Mouse (Mus musculus) embryonic facial prominence, embryonic 11.5 days (tissue): ENCODE results near the gene Hist3h2a. TPM values are rescaled to one million over a fixed set of nuclear protein-coding genes. Genes with fewer than 3 reads are reported as not detected.
A peak's percentile ranks its signal among the peaks of the same experiment; 100 is the strongest.

Experiments
- ATAC-seq: fragments of 200-750 bp; cut with Nextera tagmentation; replicated peaks from 2 replicates; pipeline ENCODE4 v1.8.0; 2017; ENCODE audit warnings: low read depth; ENCODE audit not compliant: insufficient number of reproducible peaks, low FRiP score, low TSS enrichment
- DNase-seq: peaks from one replicate; pipeline ENCODE4 v3.0.0-alpha.2; 2015; ENCODE audit warnings: low spot score
- H3K27ac ChIP-seq: fragments of 300-500 bp; sonication (generic); replicated peaks from 2 replicates; pipeline ENCODE4 v1.5.1; 2014; ENCODE audit warnings: mild to moderate bottlenecking, low read depth, low read length, control low read depth
- H3K27me3 ChIP-seq: fragments of 300-500 bp; sonication (generic); 2 replicates; pipeline ENCODE4 v1.6.1; 2014; ENCODE audit warnings: mild to moderate bottlenecking, low read length, moderate library complexity, mixed read lengths; ENCODE audit not compliant: control insufficient read depth, insufficient read depth
- H3K36me3 ChIP-seq: fragments of 300-500 bp; sonication (generic); replicated peaks from 2 replicates; pipeline ENCODE4 v1.6.1; 2014; ENCODE audit warnings: low read depth, mild to moderate bottlenecking, low read length, moderate library complexity, mixed read lengths; ENCODE audit not compliant: control insufficient read depth, insufficient read depth
- H3K4me1 ChIP-seq: fragments of 300-500 bp; sonication (generic); 2 replicates; pipeline ENCODE4 v1.6.1; 2014; ENCODE audit warnings: low read length, mixed read lengths; ENCODE audit not compliant: control insufficient read depth, insufficient read depth
- H3K4me2 ChIP-seq: fragments of 300-500 bp; sonication (generic); 2 replicates; pipeline ENCODE4 v1.6.1; 2014; ENCODE audit warnings: low read depth, mild to moderate bottlenecking, control low read depth, low read length, moderate library complexity
- H3K4me3 ChIP-seq: fragments of 300-500 bp; sonication (generic); 2 replicates; pipeline ENCODE4 v1.5.1; 2014; ENCODE audit warnings: low read depth, low read length, control low read depth
- H3K9ac ChIP-seq: fragments of 300-500 bp; sonication (generic); replicated peaks from 2 replicates; pipeline ENCODE4 v1.6.1; 2014; ENCODE audit warnings: mild to moderate bottlenecking, control low read depth, low read length
- H3K9me3 ChIP-seq: fragments of 300-500 bp; sonication (generic); replicated peaks from 2 replicates; pipeline ENCODE4 v1.6.1; 2016; ENCODE audit warnings: mild to moderate bottlenecking, low read length, inconsistent platforms, mixed read lengths; ENCODE audit not compliant: control insufficient read depth
- WGBS: fragments of 180-500 bp; shearing (Covaris S2); extraction: QIAGEN DNeasy Blood & Tissue Kit; methylation state at CpG from one replicate; pipeline ENCODE4 v1.1.7; 2014; 5-methylcytosine and 5-hydroxymethylcytosine counted together
- polyA plus RNA-seq: library from polyadenylated mRNA; unstranded; fragments of >200 nt; fragmentation: Nextera tagmentation; extraction: Ambion mirVana; gene quantifications from 2 replicates; pipeline ENCODE4 v1.2.1, GENCODE M21; 2014

Hist3h2a gene
- polyA plus RNA-seq, 1 experiment from 2014 or later, result 33.0 TPM

- peaks cover 8% of the 10 kb centered on the region for H3K4me1 ChIP-seq
- H3K9ac ChIP-seq, result peak overlapping the region; percentile 90
- H3K9me3 ChIP-seq, result no peaks in the 10 kb centered on the region
- no peak for ATAC-seq
- H3K4me3 ChIP-seq, result peak overlapping the region; percentile 94
- WGBS, result 0% methylated on average over 21 of the region's 21 CpGs
- no peak overlapping the region for H3K27ac ChIP-seq
- no peaks in the 10 kb centered on the region for H3K36me3 ChIP-seq
- H3K4me2 ChIP-seq, result peak overlapping the region; percentile 95
- no peaks in the 10 kb centered on the region for H3K27me3 ChIP-seq
- no peak for DNase-seq
Measured at GRCm38 (mm10) chr11:58977607-58978026, 23.1 kb downstream of the Hist3h2a start.

- H3K4me3 ChIP-seq, result peak within 1 kb of the TSS; percentile 94
- peak within 1 kb of the TSS; percentile 95 for H3K4me2 ChIP-seq
- H3K27ac ChIP-seq, result no peak within 1 kb of the TSS
- H3K9ac ChIP-seq, result peak within 1 kb of the TSS; percentile 90
- no peaks in the 10 kb centered on the region for H3K27me3 ChIP-seq
- peak; percentile 95 for DNase-seq
- H3K36me3 ChIP-seq, result no peaks in the 10 kb centered on the region
- under 1% methylated on average over 64 of the region's 64 CpGs for WGBS
- H3K4me1 ChIP-seq, result peaks cover 8% of the 10 kb centered on the region
- peak; percentile 77 for ATAC-seq
- no peaks in the 10 kb centered on the region for H3K9me3 ChIP-seq
Measured at GRCm38 (mm10) chr11:58978027-58978705, 23.7 kb downstream of the Hist3h2a start, which contains the start of gene Trim11. TSS of gene Trim11 (plus strand) at chr11:58978093.

GRCm38 (mm10) chr11:58978706-58979030, 24.2 kb downstream of the Hist3h2a start:
- DNase-seq (no peak), ATAC-seq (no peak)
- Histone ChIP-seq H3K4me3 (peak overlapping the region; percentile 94), H3K9me3 (no peaks in the 10 kb centered on the region), H3K36me3 (peaks cover under 1% of the 10 kb centered on the region; the same call in 1 of the 2 replicates), H3K27ac (no peak overlapping the region), H3K27me3 (no peaks in the 10 kb centered on the region), H3K4me2 (peak overlapping the region; percentile 95), H3K4me1 (peaks cover 8% of the 10 kb centered on the region), H3K9ac (peak overlapping the region; percentile 90)
- WGBS, result 4% methylated on average over 5 of the region's 5 CpGs

GRCm38 (mm10) chr11:58979183-58979582, 24.7 kb downstream of the Hist3h2a start:
- no peak for DNase-seq
- H3K4me1 ChIP-seq, result peaks cover 8% of the 10 kb centered on the region
- no peaks in the 10 kb centered on the region for H3K27me3 ChIP-seq
- H3K9ac ChIP-seq, result peak overlapping the region; percentile 90; the same call in 1 of the 2 replicates
- no peaks in the 10 kb centered on the region for H3K9me3 ChIP-seq
- no peak overlapping the region for H3K27ac ChIP-seq
- 79% methylated on average over 3 of the region's 3 CpGs for WGBS
- peak overlapping the region; percentile 95 for H3K4me2 ChIP-seq
- peaks cover 2% of the 10 kb centered on the region for H3K36me3 ChIP-seq
- ATAC-seq, result no peak
- peak overlapping the region; percentile 94 for H3K4me3 ChIP-seq

- Histone ChIP-seq H3K9ac (no peak overlapping the region), H3K36me3 (peaks cover 2% of the 10 kb centered on the region), H3K4me3 (no peak overlapping the region), H3K27ac (no peak overlapping the region), H3K4me2 (peak overlapping the region; percentile 95), H3K27me3 (no peaks in the 10 kb centered on the region), H3K4me1 (peaks cover 8% of the 10 kb centered on the region), H3K9me3 (no peaks in the 10 kb centered on the region)
- ATAC-seq (no peak), DNase-seq (no peak)
- 82% methylated on average over 7 of the region's 7 CpGs for WGBS
Measured at GRCm38 (mm10) chr11:58979661-58980060, 25.2 kb downstream of the Hist3h2a start.

GRCm38 (mm10) chr11:58980381-58980990, 26.0 kb downstream of the Hist3h2a start:
- WGBS, result 74% methylated on average over 5 of the region's 5 CpGs
- Histone ChIP-seq H3K9ac (no peak overlapping the region), H3K4me3 (no peak overlapping the region), H3K4me1 (peaks cover 8% of the 10 kb centered on the region), H3K27me3 (no peaks in the 10 kb centered on the region), H3K9me3 (no peaks in the 10 kb centered on the region), H3K36me3 (peaks cover 2% of the 10 kb centered on the region), H3K4me2 (no peak overlapping the region), H3K27ac (no peak overlapping the region)
- ATAC-seq (no peak), DNase-seq (no peak)

GRCm38 (mm10) chr11:58981541-58982447, 27.3 kb downstream of the Hist3h2a start:
- ATAC-seq, result no peak
- Histone ChIP-seq H3K9ac (no peak overlapping the region), H3K4me2 (no peak overlapping the region)

More at GRCm38 (mm10) chr11:58981541-58982447, 27.3 kb downstream of the Hist3h2a start:
- Histone ChIP-seq H3K36me3 (peaks cover 2% of the 10 kb centered on the region), H3K27me3 (no peaks in the 10 kb centered on the region), H3K4me3 (no peak overlapping the region), H3K27ac (no peak overlapping the region), H3K9me3 (no peaks in the 10 kb centered on the region), H3K4me1 (peaks cover 8% of the 10 kb centered on the region)
- peak; percentile 43 for DNase-seq
- 58% methylated on average over 14 of the region's 14 CpGs for WGBS
